Mouse (Mus musculus) mouse trophoblast stem cell (cell line): ENCODE results near the gene Tfdp2.
"Not testable (repeated sequence)": the region's sequence is repeated elsewhere in the genome, so short reads cannot be mapped to it uniquely, and the experiment has no call there.

Experiments used
- in situ Hi-C, 2 experiments: fragments of 300-500 bp; cut with MseI, MboI; formaldehyde crosslinking; loops; 2 replicates in 1 of 2; 3 replicates in 1 of 2; pipeline ENCODE4 v1.15.1; 2025

The Tfdp2 gene

DNA sequence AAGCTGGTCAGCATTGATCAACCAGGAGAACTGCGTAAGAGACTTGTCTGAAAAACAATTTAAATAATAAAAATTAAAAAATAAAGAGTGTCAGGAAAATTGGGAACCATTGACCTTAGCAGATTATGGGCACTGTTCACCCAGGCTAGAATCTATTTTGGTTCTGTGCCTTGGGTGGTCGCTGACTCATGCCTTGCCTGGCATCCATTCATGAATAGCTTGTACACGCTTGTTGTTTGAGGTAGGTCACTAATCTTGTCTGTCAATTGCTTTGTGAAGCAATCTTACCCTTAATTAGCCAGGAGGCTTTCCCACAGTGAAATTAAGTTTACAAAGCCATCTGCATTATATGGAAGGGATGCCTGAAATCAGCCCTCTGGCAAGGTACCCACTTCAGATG lies 112.7 kb downstream of the Tfdp2 start:
- in situ Hi-C loops: no loop called here

DNA sequence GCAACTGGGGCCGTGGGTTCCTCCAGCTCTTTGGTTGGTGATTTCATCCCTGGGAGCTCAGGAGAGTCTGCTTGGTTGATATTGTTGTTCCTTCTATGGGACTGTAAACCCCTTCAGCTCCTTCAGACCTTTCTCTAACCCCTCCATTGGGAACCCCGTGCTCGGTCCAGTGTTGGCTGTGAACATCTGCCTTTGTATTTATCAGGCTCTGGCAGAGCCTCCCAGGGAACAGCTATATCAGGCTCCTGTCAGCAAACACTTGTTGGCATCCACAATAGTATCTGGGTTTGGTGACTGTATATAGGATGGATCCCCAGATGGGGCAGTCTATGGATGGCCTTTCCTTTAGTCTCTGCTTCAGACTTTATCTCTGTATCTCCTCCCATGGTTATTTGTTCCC lies 116.0 kb downstream of the Tfdp2 start:
- in situ Hi-C loops: no loop called here

DNA sequence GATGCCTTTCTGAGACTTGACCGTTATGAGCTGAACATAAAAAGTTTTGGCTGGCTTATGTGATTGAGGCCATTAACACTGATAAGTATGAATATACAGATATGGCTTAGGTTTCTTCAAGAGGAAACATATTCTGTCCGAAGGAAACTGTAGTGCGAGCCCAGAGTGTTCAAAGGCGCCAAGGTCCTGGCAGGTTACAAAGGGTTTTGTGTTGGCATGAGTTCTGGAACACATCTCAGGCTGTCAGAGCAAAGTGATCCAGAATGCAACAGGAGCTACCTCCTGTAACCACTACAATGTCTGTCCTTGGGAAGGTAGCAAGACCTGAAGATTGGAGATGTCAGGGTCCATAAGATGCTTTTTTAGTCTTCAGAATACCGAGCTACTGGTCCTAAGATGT lies 123.3 kb downstream of the Tfdp2 start:
- in situ Hi-C loops: no loop called here

DNA sequence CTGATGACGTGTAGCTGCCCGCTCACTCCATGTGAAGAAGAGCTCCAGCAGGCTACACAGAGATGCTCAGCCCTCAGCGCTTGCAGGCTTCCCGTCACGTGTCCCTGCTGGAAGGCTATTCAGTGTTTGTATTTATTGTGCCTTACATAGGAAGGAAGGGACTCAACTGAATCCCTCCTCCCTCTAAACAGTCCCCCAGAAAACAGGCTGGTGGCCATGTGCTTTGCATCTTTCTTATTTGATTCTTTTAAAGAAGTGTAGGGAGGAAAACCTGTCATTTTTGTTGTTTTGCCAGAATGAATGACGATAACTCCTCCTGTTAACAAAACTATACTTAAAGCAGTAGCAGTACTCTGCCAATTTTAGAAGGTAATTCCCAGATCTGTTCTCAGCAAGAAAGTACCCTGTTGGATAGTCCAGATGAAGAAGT lies 124.5 kb downstream of the Tfdp2 start:
- in situ Hi-C loops: no loop called here

DNA sequence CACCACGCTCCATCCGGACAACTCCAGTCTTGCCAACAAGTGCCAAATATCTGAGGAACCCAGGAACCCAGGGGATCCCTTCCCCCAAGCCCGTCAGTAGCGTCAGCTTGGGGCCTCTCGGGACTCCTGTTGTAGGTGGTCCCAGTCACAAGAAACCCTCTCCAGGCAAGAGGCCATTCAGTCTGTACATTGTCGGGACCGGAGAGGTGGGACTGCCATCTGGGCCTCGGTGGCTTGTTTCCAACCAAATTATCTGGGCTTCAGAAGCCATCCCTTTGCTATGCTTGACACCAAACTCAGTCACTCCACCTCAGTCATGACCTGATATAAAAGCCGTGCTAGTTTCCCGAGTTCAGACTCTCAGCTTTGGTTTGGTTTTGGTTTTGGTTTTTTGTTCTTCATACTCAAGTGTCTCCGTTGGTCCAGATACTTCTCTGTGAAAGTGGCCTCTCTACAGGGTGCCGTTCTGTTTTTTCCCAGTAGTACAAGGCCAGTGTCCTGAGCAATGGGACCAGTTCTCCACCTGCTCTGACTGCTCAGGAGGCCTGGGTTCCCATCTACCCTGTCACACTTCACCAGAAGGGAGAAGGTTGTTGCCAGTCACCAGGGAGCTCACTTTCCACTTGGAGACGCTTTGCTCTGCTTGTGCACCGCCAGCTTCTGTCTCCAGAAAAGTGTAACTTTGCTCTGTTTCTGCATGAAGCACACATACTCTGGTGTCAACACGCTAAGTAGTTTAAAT lies 126.5 kb downstream of the Tfdp2 start:
- in situ Hi-C loops: no loop called here

DNA sequence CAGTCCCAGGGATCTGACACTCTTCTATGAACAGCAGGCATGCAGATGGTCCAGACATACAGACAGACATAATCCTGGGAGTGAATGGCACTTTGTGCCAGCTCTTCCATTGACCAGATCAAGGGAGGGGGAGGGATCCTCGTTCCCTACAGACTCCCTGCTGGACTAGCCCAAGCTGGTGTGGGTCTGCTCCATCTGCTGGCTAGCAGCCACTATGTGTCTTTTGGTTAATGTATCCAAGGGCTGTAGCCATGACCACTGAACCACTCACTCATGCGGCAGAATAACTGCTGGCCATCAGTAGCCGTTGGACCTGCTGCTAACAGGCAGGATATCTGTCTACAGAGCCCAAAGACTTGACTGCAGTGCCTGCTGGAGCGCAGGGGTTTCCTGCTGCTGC lies 128.4 kb downstream of the Tfdp2 start:
- in situ Hi-C loops: no loop called here

DNA sequence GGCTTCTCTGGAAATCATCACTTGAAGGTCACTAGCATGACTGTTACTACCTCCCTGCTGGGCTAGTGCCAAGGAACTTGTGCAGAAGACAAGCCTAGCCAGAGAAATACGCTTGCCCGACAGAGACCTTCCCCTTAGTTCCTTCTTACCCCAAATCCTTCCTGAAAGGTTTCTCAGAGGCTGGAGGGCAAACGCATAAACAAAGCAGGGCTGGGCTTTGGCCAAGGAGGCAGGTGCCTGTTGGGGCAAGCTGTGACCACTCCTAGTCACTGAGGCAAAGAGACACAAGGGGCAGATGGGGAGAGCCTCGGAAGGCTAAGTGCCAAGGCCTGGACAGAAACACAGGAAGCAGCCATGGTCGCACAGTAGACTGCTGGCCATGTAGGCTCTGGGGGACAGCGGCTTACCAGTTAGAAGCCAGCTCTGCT lies 130.4 kb downstream of the Tfdp2 start:
- in situ Hi-C loops: no loop called here

DNA sequence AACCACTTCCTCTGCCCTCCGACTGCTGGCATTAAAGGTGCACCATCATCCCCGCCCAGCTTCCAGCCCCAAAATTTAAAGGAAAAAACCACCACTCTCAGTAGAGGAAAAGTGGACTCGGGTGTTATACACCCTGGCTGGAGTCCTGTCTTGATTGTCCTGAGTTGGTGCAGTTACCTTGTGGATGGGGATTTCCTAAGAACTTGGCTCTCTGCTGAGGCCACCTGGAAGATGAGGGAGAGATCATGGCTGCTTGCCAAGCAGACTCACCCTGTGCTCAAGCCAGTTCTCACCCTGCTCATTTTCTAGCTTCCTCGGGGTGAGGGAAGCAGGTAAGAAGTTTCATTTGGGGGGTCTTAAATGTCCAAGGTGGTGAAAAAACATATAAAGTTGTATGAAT lies 132.2 kb downstream of the Tfdp2 start:
- in situ Hi-C loops: no loop called here

DNA sequence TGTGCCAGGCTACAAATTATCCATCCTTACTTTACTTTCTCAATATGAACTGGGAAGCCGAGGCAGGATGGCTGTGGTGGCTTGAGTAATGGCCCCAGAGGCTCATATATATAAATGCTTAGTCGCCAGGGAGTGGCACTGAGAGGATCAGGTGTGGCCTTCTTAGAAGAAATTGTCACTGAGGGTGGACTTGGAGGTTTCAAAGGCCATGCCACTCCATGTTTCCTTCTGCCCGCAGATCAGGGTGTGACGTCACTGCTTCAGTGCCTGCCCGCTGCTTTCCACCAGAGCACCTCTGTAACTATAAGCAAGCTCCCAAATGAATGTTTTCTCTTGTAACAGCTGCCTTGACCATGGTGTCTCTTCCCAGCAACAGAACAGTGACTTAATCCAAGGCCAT lies 135.1 kb downstream of the Tfdp2 start:
- in situ Hi-C loops: no loop called here

DNA sequence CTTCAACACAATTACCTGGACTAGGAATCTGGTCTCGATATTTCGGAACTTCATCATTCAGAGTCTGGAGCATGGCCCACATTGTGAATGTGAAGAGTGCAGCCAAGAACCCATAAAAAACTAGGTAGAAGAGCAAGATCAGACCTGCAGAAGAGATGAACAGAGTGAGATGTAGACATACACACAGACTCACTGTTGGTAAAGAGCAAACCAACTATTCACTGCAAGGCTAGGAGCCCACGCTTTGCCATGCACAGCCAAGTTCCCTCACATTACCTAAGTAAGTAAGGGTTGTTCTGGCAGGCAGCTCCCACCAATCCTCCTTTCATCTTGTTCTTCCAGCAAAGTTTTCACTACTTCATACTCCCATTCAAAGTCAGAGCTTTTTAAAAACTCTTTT lies 149.7 kb downstream of the Tfdp2 start:
- in situ Hi-C loops: no loop called here

DNA sequence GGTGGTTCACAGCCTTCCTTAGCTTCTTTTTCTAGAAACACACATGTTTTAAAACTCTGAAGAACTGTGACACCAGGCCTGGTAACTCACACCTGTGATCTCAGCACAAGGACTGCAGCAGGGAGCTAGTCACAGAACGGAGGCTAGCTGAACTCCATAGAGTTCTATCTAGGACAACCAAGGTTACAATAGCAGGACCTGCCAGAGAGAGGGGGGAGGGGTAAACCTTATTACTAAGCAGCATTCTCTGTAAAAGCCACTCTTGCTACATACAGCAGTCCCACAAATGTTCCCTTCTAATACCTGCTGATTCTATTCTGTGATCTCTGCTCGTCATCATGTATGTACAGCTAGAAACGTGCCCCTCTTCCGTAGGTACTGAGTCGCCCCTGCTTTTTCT lies 152.8 kb downstream of the Tfdp2 start:
- in situ Hi-C loops: no loop called here

DNA sequence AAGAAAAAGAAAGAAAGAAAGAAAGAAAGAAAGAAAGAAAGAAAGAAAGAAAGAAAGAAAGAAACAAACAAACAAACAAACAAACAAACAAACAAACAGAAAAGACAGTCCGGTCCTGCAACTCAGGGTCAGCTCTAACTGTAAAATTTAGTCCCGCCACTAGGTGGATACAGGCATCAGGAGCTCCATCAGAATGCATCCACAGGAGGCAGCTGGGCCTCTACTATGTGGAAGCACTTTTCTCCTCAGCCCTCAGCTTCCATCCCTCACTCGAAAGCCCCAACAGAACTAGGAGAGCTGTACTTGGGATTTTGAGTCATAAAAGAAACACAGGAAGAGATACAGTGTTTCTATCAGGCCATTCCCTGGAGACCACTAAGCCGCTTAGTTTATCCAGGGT lies 153.9 kb downstream of the Tfdp2 start:
- in situ Hi-C loops: no loop called here

DNA sequence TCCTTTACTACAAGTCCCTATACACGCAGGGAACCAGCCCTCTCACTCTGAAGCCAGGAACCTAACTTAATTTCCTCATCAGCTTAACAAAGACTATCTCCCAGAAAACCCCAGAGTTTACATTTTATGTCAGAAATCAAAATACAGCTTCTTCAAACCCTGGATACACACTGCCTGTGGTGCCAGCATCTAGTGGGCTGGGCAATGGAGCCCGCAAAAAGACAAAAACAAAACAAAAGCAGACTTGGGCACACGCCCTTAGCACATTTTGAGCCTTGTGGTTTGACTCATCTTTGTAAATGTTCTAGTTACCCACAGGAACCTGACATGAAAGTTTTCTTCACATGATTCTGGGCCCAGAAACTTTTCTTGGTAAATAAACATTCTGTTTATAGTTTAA lies 154.4 kb downstream of the Tfdp2 start:
- in situ Hi-C loops: no loop called here

DNA sequence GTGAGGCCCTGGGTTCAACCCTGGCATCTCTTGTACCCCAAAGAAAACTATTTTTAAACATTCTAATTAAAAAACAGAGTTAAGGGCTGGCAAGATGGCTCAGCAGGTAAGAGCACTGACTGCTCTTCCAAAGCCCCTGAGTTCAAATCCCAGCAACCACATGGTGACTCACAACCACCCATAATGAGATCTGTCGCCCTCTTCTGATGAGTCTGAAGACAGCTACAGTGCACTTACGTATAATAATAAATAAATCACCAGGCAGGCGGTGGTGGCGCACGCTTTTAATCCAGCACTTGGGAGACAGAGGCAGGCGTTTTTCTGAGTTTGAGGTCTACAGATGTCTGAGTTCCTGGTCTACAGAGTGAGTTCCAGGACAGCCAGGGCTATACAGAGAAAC lies 155.7 kb downstream of the Tfdp2 start:
- in situ Hi-C loops: not testable (repeated sequence)

DNA sequence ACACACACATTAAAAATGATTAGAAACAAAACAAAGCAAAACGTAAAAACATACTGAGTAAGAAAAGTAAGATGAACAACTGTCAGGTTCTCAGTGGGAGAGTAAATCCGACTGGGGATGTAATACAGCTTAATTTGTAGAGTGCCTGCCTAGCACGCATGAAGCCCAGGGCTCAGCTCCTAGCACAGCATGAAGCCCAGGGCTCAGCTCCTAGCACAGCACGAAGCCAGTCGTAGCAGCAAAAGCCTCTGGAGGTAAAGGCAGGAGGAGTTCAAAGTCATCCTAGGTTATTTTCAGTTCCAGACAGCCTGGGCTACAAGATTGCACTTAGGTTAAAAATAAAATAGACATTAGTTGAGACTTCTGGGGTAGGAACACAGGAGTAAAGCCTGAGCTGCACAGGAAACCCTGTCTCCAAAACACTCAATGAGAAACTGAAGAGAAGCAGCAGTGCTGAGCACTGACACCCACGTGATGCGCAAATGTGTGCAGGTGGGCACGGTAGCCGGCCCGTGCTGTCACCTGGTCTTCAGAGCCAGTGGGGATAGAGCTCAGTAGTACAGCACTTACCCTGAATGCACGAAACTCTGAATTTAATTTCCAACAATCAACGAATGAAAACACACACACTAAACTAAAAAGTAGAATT lies 157.2 kb downstream of the Tfdp2 start:
- in situ Hi-C loops: no loop called here

DNA sequence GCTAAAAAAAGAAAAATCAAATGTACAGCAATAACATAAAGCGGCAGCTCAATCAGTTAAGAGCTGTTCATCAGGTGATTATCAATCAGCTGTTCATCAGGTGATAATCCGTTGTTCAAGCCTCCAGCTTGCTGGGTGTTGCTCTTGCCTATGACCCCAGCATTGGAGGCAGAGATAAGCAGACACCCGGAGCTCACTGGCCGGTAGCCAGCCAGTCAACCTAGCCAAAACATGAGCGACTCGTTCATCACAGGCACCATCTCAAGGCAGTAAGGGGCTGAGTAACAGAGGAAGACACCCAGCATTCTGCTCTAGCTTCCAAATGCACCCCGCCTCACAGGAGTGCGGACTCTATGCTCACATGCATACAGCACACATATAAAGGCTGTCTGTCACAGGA lies 157.7 kb downstream of the Tfdp2 start:
- in situ Hi-C loops: no loop called here

DNA sequence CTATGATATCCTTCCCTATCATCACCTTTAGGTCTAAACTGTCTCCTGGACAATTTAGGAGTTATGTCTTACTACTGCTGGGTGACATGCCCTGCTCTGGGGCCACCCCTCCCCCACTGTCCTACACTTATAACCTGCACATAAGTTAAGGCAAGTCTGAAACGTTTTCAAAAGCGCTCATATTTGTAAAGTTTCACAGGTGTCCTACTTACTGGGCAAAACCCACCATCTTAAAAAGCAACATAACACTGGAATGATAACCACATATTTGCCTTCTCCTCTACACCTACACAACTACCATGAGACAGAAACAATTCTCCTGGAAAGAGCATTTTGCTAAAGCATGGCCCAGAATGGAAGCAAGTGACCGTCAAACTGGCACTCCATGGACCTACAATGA lies 164.0 kb downstream of the Tfdp2 start:
- in situ Hi-C loops: no loop called here

DNA sequence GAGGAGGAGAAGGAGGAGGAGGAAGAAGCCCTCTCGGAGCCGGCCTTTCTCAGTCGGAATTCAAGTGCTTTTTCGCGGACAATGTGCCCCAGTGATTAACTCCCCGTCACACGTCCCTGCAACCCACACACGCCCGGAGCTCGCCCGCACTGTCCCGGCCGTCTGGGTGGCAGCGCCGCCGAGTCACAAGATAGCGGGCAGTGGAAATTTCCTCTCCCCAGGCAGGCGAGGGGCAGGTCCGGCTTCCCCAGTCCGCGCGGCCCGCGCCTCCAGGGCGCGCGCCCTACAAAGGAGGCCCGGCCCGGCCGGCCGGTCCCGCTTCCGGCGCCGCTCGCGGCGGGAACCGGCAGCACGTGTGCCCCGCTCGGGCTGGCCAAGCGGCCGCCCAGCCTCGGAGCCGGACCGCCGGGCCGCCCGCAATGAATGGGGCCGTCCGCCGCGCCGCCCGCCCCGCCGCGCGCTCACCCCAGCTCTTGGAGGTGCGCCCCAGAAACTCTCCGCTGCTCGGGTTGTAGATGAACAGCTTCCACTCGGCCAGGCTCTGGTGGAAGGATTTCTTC lies 167.6 kb downstream of the Tfdp2 start:
- in situ Hi-C loops: no loop called here

DNA sequence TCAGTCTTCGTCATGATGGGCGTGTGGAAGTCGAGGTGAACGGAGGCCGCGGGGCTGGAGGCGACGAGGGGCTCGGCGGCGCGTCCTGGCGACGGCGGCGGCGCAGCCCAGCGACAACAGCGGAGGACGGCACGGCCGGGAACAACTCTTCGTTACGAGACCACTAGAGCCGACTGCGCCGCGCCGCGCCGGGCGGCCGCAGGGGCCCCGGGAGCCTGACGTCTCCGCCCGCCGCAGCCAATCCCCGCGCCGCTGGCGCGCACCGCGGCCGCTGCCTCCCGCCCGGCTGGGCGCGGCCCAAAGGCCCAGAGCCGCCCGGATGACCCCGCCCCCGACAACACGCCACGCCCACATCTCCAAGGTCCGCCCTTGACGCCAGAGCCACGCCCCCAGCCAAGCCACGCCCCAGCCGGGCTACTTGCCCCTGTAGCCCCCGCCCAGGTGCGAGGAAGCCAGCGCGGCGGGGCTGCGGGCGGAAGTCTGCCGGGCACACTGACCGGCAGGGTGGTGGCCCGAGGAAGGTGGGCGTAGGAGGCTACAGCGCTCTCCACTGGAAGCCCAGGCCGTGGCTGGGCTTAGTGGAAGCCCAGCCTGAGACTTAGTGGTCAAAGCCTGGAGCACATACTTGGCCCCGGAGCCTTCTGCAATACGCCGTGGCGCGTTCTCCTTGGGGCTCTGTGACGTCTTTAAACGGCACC lies 168.2 kb downstream of the Tfdp2 start, which contains the start of gene Atp1b3:
Gene Atp1b3, minus strand, starts transcription at position 302 of the 698 bp plus-strand sequence.
- in situ Hi-C loops: no loop called here

DNA sequence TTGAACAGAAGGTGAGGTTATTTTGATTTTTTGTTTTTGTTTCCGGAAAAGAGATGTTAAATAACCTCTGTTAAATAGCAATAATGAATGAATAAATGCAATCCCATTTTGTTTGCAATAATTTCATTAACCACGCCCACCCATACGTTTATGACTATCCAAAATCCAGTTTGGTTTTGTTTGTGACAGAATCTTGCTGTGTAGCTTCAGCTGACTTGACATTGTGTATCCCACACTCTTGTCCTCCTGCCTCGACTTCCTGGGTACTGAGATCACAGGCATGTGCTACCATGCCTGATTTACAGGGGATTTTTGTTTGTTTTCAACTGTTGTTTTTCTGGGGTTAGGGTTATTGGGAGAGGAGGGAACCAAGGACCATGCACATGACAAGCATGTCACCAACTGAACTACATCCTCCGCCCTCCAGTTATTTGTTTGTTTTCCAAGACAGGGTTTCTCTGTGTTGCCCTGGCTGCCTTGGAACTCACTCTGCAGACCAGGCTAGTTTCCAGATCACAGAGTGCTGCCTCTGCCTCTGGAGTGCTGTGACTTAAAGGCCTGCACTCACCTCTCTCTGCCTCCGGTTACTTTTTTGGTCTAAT lies 169.3 kb downstream of the Tfdp2 start:
- in situ Hi-C loops: no loop called here

DNA sequence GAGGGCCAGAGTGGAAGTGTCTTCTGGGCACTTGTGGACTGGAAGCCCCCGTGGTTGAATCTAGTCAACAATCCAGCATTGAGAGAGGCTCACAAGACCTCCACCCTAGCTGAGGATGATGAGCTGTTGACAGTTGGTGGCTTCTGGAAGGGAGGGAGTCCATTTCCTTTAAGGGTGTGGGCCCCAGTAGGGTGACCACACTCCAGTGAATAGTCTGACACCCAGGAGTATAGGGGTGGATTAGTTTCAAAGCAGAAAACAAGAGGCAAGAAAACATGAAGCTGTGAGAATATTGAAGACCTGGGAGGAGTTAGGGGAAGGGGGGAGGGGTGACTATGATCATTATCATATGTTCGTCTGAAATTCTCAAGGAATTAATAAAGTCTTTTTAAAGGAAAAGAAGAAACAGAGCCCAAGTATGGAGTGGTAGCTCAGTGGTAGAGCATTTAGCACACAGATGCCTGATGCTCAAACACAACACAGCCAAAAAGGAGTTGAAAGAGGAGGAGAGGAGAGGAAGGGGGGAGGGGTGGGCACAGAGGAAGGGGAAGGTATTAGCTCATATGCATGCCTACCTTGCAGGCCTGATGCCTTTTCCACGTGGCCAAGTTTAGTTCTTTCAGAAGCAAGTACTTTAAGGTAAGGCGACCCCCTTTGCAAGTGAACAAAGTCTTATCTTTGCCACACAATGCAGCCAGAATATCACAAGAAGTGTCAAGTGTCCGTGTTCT lies 173.7 kb downstream of the Tfdp2 start:
- in situ Hi-C loops: no loop called here
